Mouse (Mus musculus): Measurements from ENCODE around the gene Prlr. TPM values are rescaled to one million over a fixed set of nuclear protein-coding genes. Genes with fewer than 3 reads are reported as not detected.

The Prlr gene
- polyA plus RNA-seq, 1 experiment: 0.15 TPM

DNA sequence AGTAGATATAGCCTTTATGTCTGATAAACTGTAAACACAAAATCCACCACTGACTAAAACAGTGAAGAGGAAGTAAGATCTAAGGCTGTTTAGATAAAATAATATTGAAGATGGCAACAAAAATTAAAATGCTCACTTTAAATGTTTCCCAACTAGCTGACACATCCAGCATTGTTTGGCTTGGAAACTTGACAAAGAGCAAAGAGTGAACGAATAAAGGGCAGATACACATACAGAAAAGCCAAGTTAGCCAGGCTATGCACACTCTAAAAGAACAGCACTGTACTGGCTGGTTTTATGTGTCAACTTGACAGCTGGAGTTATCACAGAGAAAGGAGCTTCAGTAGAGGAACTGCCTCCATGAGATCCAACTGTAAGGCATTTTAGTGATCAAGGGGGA is 121.0 kb downstream of the Prlr start:
- no peak overlapping the region for H3K4me3 ChIP-seq (ENCODE audit: extremely low read depth, insufficient read depth, insufficient read length)
- DNase-seq (ENCODE audit: low read depth in 1 of 2, low spot score in 2 of 2): no peak
- TF ChIP-seq POLR2A (IDR thresholded peaks at IDR 0.05; ENCODE audit: low read depth, low read length): no peak
- TF ChIP-seq CTCF (IDR thresholded peaks at IDR 0.05; ENCODE audit: extremely low read depth, insufficient read depth, insufficient read length, insufficient replicate concordance): no peak
- H3K4me1 ChIP-seq (ENCODE audit: control insufficient read depth, insufficient read depth, insufficient read length): no peaks in the 10 kb centered on the region
- no peaks in the 10 kb centered on the region for H3K27me3 ChIP-seq (ENCODE audit: control insufficient read depth, insufficient read depth, low read length)
- 85% methylated on average over 1 of the region's 1 CpGs for WGBS
- H3K36me3 ChIP-seq (ENCODE audit: control insufficient read depth, insufficient read depth, low read length): no peaks in the 10 kb centered on the region
- no peak overlapping the region for H3K27ac ChIP-seq (ENCODE audit: insufficient read depth, low read length)

DNA sequence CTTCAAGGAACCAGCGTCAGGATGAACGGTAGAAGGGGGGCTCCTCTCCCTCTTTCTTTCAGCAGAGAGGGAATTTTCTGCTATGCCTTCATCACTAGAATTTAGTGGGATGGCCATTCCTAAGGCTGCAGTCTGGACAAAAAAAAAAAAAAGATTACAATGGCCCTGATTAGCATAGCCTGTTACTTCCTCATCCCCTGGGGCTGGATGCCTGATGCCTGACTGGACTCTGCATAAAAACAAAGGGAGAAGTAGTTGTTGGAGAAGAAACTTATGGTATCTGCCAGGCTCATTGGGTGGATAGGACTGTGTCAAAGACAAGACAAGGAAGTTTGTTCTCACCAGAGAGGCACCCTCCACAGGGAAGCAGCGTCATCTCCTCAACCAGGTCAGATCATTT is 122.4 kb downstream of the Prlr start:
- DNase-seq (ENCODE audit: low read depth in 1 of 2, low spot score in 2 of 2): no peak
- no peak overlapping the region for H3K27ac ChIP-seq (ENCODE audit: insufficient read depth, low read length)
- no peak overlapping the region for H3K4me3 ChIP-seq (ENCODE audit: extremely low read depth, insufficient read depth, insufficient read length)
- 92% methylated on average over 3 of the region's 3 CpGs for WGBS
- H3K36me3 ChIP-seq (ENCODE audit: control insufficient read depth, insufficient read depth, low read length): no peaks in the 10 kb centered on the region
- H3K4me1 ChIP-seq (ENCODE audit: control insufficient read depth, insufficient read depth, insufficient read length): no peaks in the 10 kb centered on the region
- H3K27me3 ChIP-seq (ENCODE audit: control insufficient read depth, insufficient read depth, low read length): no peaks in the 10 kb centered on the region
- TF ChIP-seq POLR2A (IDR thresholded peaks at IDR 0.05; ENCODE audit: low read depth, low read length): no peak
- no peak for TF ChIP-seq CTCF (IDR thresholded peaks at IDR 0.05; ENCODE audit: extremely low read depth, insufficient read depth, insufficient read length, insufficient replicate concordance)

DNA sequence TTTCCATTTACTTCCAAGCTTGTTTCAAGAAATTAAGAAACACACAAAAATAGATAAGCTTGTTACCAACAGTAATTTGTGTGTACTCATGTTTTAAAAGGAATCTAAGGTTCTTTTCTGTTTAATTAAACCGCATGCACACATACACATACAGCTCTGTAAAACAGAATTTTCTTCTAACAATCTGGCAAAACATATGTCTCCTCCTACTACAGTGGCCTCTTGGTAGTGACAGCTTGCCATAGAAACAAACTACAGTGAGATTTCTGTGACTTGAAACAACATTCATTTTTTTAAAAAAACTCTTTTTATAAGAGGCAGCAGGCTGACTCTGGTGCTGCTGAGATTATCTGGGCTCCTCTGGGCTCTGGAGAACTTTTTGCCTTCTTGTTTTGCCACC is 129.4 kb downstream of the Prlr start:
- Histone ChIP-seq H3K4me3 (ENCODE audit: extremely low read depth, insufficient read depth, insufficient read length) (no peak overlapping the region), H3K36me3 (ENCODE audit: control insufficient read depth, insufficient read depth, low read length) (no peaks in the 10 kb centered on the region), H3K4me1 (ENCODE audit: control insufficient read depth, insufficient read depth, insufficient read length) (no peaks in the 10 kb centered on the region), H3K27me3 (ENCODE audit: control insufficient read depth, insufficient read depth, low read length) (no peaks in the 10 kb centered on the region), H3K27ac (ENCODE audit: insufficient read depth, low read length) (no peak overlapping the region)
- TF ChIP-seq POLR2A (IDR thresholded peaks at IDR 0.05; ENCODE audit: low read depth, low read length) (no peak), CTCF (IDR thresholded peaks at IDR 0.05; ENCODE audit: extremely low read depth, insufficient read depth, insufficient read length, insufficient replicate concordance) (no peak)
- WGBS: 91% methylated on average over 1 of the region's 1 CpGs
- no peak for DNase-seq (ENCODE audit: low read depth in 1 of 2, low spot score in 2 of 2)

DNA sequence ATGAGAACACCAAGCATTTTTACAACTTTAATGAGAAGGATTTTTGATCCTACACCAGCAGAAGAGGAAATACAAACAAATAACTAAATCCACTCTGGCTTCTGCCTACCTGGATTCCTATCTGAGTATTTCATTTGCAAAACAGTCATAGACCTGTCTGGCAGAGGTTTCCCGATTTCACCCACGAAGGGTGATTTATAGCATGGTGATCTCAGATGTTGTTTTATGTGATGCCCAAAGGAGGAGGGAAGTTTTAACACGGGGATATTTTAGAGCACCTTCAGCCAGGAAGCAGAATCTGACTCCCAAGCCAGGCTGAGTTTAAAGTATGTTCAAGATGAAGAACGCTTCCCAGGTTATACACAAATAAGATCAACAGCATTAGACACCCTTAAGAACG is 134.8 kb downstream of the Prlr start:
- Histone ChIP-seq H3K4me3 (ENCODE audit: extremely low read depth, insufficient read depth, insufficient read length) (no peak overlapping the region), H3K4me1 (ENCODE audit: control insufficient read depth, insufficient read depth, insufficient read length) (no peaks in the 10 kb centered on the region), H3K36me3 (ENCODE audit: control insufficient read depth, insufficient read depth, low read length) (no peaks in the 10 kb centered on the region), H3K27ac (ENCODE audit: insufficient read depth, low read length) (no peak overlapping the region), H3K27me3 (ENCODE audit: control insufficient read depth, insufficient read depth, low read length) (no peaks in the 10 kb centered on the region)
- DNase-seq (ENCODE audit: low read depth in 1 of 2, low spot score in 2 of 2): no peak
- no peak for TF ChIP-seq CTCF (IDR thresholded peaks at IDR 0.05; ENCODE audit: extremely low read depth, insufficient read depth, insufficient read length, insufficient replicate concordance)
- no peak for TF ChIP-seq POLR2A (IDR thresholded peaks at IDR 0.05; ENCODE audit: low read depth, low read length)
- WGBS: 70% methylated on average over 5 of the region's 5 CpGs

DNA sequence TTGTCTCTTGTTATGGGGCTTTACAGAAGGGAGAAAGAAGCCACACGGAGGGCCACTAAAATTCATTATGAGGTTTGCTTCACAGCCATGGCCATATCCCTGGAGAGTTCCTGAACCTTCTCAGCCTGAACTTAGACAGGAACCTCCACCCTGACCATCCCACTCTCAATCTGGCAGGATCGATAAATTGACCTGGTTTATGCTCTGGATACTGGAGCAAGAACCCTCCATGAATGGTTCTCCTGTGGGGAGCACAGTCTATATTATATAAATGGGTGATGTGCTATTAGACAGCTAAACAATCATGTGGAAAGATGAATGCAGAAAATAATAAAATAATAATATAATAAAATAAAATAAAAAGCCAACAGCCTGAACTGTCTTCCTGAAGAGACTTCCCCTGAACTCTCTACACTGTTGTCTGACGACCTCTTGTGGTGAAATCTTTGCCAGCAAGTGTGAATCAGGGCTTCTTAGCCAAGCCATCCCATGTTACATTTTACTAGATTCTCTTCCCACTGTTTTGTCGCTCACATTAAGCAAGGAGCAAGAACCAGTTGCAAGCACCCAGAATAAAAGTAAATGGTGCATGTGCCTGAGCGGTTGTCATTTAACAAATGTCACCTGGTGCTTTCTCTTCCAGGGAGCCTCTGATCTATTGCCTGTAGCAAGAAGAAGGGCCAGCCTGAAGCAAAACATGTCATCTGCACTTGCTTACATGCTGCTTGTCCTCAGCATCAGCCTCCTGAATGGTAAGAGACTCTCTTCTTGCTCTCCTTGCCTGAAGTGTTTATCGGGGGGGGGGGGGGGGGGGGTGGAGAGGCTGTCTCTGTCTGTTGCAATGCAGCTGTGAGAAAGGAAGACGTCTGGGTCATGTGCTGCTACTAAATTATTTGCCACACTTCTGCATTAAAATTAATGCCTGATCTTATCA is 136.8 kb downstream of the Prlr start:
- H3K27ac ChIP-seq (ENCODE audit: insufficient read depth, low read length): no peak overlapping the region
- no peaks in the 10 kb centered on the region for H3K36me3 ChIP-seq (ENCODE audit: control insufficient read depth, insufficient read depth, low read length)
- DNase-seq (ENCODE audit: low read depth in 1 of 2, low spot score in 2 of 2): peak; percentile 21 to 30
- TF ChIP-seq CTCF (IDR thresholded peaks at IDR 0.05; ENCODE audit: extremely low read depth, insufficient read depth, insufficient read length, insufficient replicate concordance): peak; percentile 40; the same call in 1 of the 2 replicates
- TF ChIP-seq POLR2A (IDR thresholded peaks at IDR 0.05; ENCODE audit: low read depth, low read length): no peak
- WGBS: 50% methylated on average over 7 of the region's 7 CpGs
- no peak overlapping the region for H3K4me3 ChIP-seq (ENCODE audit: extremely low read depth, insufficient read depth, insufficient read length)
- H3K4me1 ChIP-seq (ENCODE audit: control insufficient read depth, insufficient read depth, insufficient read length): no peaks in the 10 kb centered on the region
- H3K27me3 ChIP-seq (ENCODE audit: control insufficient read depth, insufficient read depth, low read length): no peaks in the 10 kb centered on the region

DNA sequence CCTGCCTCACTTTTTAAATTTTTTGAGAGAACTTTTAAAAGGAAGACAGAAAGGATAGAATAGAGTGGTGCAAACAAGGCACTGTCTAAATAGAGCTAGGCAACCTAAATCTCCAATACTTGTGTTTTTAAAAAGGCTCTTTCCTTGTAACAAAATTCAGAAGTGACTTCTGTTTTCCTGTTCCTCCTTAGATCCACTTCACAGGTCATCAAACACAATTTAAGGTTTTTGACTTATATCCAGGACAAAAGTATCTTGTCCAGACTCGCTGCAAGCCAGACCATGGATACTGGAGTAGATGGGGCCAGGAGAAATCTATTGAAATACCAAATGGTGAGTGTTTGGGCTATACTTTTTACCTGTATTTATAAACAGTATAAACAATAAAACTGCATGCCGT is 148.0 kb downstream of the Prlr start, which contains the start of gene Gm21973:
Gm21973 (plus strand) TSS at position 301 of the 400 bp plus-strand sequence.
- TF ChIP-seq POLR2A (IDR thresholded peaks at IDR 0.05; ENCODE audit: low read depth, low read length): no peak
- TF ChIP-seq CTCF (IDR thresholded peaks at IDR 0.05; ENCODE audit: extremely low read depth, insufficient read depth, insufficient read length, insufficient replicate concordance): no peak
- Histone ChIP-seq H3K4me3 (ENCODE audit: extremely low read depth, insufficient read depth, insufficient read length) (no peak within 1 kb of the TSS), H3K27ac (ENCODE audit: insufficient read depth, low read length) (no peak within 1 kb of the TSS), H3K36me3 (ENCODE audit: control insufficient read depth, insufficient read depth, low read length) (no peaks in the 10 kb centered on the region), H3K4me1 (ENCODE audit: control insufficient read depth, insufficient read depth, insufficient read length) (peaks cover 2% of the 10 kb centered on the region), H3K27me3 (ENCODE audit: control insufficient read depth, insufficient read depth, low read length) (no peaks in the 10 kb centered on the region)
- no peak for DNase-seq (ENCODE audit: low read depth in 1 of 2, low spot score in 2 of 2)
- 89% methylated on average over 2 of the region's 2 CpGs for WGBS

DNA sequence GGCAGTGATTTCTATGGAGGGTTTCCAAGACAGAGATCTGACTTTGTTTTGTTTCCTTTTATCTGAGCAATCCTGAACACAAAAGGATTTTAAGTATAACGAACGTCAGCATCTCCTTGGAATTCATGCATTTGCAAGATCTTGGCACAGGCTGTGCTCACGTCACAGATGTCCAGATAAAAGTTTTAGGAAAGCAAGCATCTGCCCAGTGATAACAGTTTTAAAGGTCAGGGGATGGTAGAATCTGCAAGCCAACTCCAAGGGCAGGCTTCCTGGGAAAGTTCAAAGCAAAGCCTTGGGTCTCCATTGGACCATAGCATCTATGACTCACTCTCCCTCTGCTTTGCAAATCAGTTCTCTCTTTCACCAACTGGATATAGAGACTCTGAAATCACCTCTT is 153.6 kb downstream of the Prlr start:
- TF ChIP-seq CTCF (IDR thresholded peaks at IDR 0.05; ENCODE audit: extremely low read depth, insufficient read depth, insufficient read length, insufficient replicate concordance) (no peak), POLR2A (IDR thresholded peaks at IDR 0.05; ENCODE audit: low read depth, low read length) (no peak)
- no peak overlapping the region for H3K27ac ChIP-seq (ENCODE audit: insufficient read depth, low read length)
- H3K27me3 ChIP-seq (ENCODE audit: control insufficient read depth, insufficient read depth, low read length): no peaks in the 10 kb centered on the region
- DNase-seq (ENCODE audit: low read depth in 1 of 2, low spot score in 2 of 2): no peak
- H3K4me3 ChIP-seq (ENCODE audit: extremely low read depth, insufficient read depth, insufficient read length): no peak overlapping the region
- no peaks in the 10 kb centered on the region for H3K36me3 ChIP-seq (ENCODE audit: control insufficient read depth, insufficient read depth, low read length)
- WGBS: 88% methylated on average over 3 of the region's 3 CpGs
- peaks cover 4% of the 10 kb centered on the region for H3K4me1 ChIP-seq (ENCODE audit: control insufficient read depth, insufficient read depth, insufficient read length)

All from spleen, adult 2 months (tissue).